Mouse (Mus musculus): ENCODE data around the gene Cers1.

DNA sequence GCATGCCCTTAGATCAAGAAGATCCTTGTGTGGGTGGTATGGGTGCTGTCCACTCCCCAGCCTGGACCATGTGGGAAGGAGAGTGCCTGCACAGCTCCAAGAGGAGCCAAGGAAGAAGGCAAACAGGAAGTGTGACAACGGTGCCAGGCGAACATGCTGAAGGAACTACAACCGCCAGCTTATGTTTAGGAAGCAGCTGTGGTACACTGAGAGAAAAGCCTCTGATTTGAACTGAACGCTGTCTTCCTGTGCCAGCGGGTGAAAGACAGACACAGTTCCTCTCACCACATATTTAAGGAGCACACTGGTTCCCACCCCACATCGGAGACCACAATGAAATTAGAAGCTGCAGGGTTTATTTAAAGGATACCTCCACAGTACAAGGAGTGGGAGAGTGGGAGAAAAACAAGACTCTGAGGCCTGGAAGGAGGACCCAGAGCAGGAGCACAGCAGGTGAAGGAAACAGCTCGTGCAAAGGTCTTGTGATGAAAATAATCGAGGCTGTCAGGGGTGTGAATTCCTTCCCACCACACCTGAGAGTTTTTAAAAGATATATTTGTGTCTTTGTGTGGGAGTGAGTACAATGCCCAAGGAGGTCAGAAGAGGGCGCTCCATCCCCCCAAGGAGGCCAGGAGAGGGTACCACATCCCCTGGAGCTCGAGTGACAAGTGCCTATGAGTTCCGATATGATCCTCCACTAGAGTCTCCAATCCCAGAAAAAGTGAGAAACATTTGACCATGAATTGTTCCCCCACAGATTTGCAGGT is 46.6 kb upstream of the Cers1 start:
- TF ChIP-seq CTCF (IDR thresholded peaks at IDR 0.05; ENCODE audit: low read depth) = peak; percentile 65
- TF ChIP-seq EP300 (optimal IDR thresholded peaks at IDR 0.05) = no peak

Data from stomach, postnatal 0 days (tissue).